ENCODE assay signal across 9 mouse cellular contexts in genomic region chr9:21630673-21631072, GRCm38 (mm10). TPM values are rescaled to one million over a fixed set of nuclear protein-coding genes. Genes with fewer than 3 reads are reported as not detected.
DNase-seq lines count a peak whose midpoint lies in the region; ATAC-seq and TF ChIP-seq lines count a peak whose summit lies in the region.
"Had no signal": no experiment of that assay in that cellular context is flagged by ENCODE, and none has a peak within 500 bp of the region (broad histone marks: within the 10 kb centered on the region; RNA-seq: fewer than 3 reads in every experiment).

No protein-coding gene starts in this region.

- intact Hi-C loops in left cerebral cortex, postnatal 25 days (cut with DNase I), result no loop called here

- no peaks in the 10 kb centered on the region for H3K4me1 ChIP-seq in kidney, embryonic 14.5 days (ENCODE audit: control insufficient read depth, insufficient read depth, low read length)
- peaks cover 50% of the 10 kb centered on the region for H3K4me1 ChIP-seq in E14TG2a.4 (replicated peaks; ENCODE audit: low read depth, low read length)
- H3K4me1 ChIP-seq in bone marrow, adult 2 months (ENCODE audit: control insufficient read depth, insufficient read depth, low read length), result no peaks in the 10 kb centered on the region; the same call in 1 of the 2 replicates

- no peak overlapping the region for H3K4me2 ChIP-seq in kidney, embryonic 14.5 days (replicated peaks; ENCODE audit: low read depth, low read length)
- H3K4me2 ChIP-seq: limb, embryonic 13.5 days had no signal

- peak; percentile 43 for TF ChIP-seq CTCF in E14TG2a.4 (conservative IDR thresholded peaks at IDR 0.05; ENCODE audit: low read length)
- peak; percentile 47 for TF ChIP-seq CTCF in bone marrow, adult 2 months (IDR thresholded peaks at IDR 0.05; ENCODE audit: control insufficient read depth, insufficient read depth, low read length)

- no peaks in the 10 kb centered on the region for H3K27me3 ChIP-seq in kidney, embryonic 14.5 days (ENCODE audit: control insufficient read depth, insufficient read depth, low read length)
- H3K27me3 ChIP-seq in E14TG2a.4 (ENCODE audit: insufficient read depth, low read length), result no peaks in the 10 kb centered on the region
- H3K27me3 ChIP-seq: limb, embryonic 13.5 days had no signal

- no peak for TF ChIP-seq POLR2A in bone marrow, adult 2 months (IDR thresholded peaks at IDR 0.05; ENCODE audit: borderline replicate concordance, control insufficient read depth, low read depth, low read length)

- H3K36me3 ChIP-seq in kidney, embryonic 14.5 days (ENCODE audit: control insufficient read depth, insufficient read depth, low read length), result peaks cover 34% of the 10 kb centered on the region
- H3K36me3 ChIP-seq in E14TG2a.4 (ENCODE audit: insufficient read depth, low read length), result peaks cover 43% of the 10 kb centered on the region

- WGBS in kidney, embryonic 14.5 days, result 78% methylated on average over 3 of the region's 3 CpGs
- WGBS in bone marrow, adult 2 months, result 64% methylated on average over 3 of the region's 3 CpGs

- peak; percentile 57 for DNase-seq in kidney, adult 11 months
- peak; percentile 42 to 74 for DNase-seq in left cerebral cortex, postnatal 25 days (ENCODE audit: low spot score in 2 of 2)
- DNase-seq in right cerebral cortex, postnatal 4 days, result peak; percentile 38
- no peak for DNase-seq in ovary, postnatal 36 days (ENCODE audit: low spot score)

- H3K4me3 ChIP-seq in kidney, embryonic 14.5 days (ENCODE audit: low read length), result no peak overlapping the region
- H3K4me3 ChIP-seq in E14TG2a.4 (replicated peaks; ENCODE audit: low read length), result no peak overlapping the region
- no peak overlapping the region for H3K4me3 ChIP-seq in bone marrow, adult 2 months (replicated peaks; ENCODE audit: control insufficient read depth, low read depth, low read length)
- H3K4me3 ChIP-seq: limb, embryonic 13.5 days had no signal

- H3K9me3 ChIP-seq in kidney, embryonic 14.5 days (ENCODE audit: control insufficient read depth, low read length), result no peaks in the 10 kb centered on the region
- H3K9me3 ChIP-seq in E14TG2a.4 (ENCODE audit: low read length), result no peaks in the 10 kb centered on the region
- H3K9me3 ChIP-seq: limb, embryonic 13.5 days had no signal

- no peak overlapping the region for H3K9ac ChIP-seq in kidney, embryonic 14.5 days (ENCODE audit: low read depth, low read length)
- H3K9ac ChIP-seq: limb, embryonic 13.5 days had no signal

- H3K27ac ChIP-seq in kidney, embryonic 14.5 days (ENCODE audit: low read depth, low read length), result no peak overlapping the region
- H3K27ac ChIP-seq in bone marrow, adult 2 months (ENCODE audit: control insufficient read depth, insufficient read depth, low read depth, low read length, poor library complexity), result no peak overlapping the region
- H3K27ac ChIP-seq: limb, embryonic 13.5 days had no signal

- no peak for ATAC-seq in kidney, embryonic 14.5 days (ENCODE audit: low FRiP score, low TSS enrichment)
- ATAC-seq in erythroid progenitor cell, adult 5-6 weeks (replicated peaks; ENCODE audit: low FRiP score, poor library complexity, severe bottlenecking), result peak; percentile 54; the same call in 1 of the 2 replicates

RNA-seq across cellular contexts. Expression of gene Smarca4, which starts 14.7 kb away (rescaled TPM):
- polyA plus RNA-seq in kidney, embryonic 14.5 days (2014; fragmentation: Nextera tagmentation; extraction: Ambion mirVana), result 105 and 125 TPM in 2 replicates
- 45.4 and 66.3 TPM in 2 replicates for polyA plus RNA-seq in bone marrow, adult 2 months (2011; ENCODE audit: insufficient read depth, insufficient read length, low replicate concordance, missing spikeins)
- total RNA-seq in erythroid progenitor cell, adult 5-6 weeks (2015; ENCODE audit: low replicate concordance), result 48.2 and 58.4 TPM in 2 replicates
- total RNA-seq in erythroid progenitor cell, adult 5-6 weeks (2017; ENCODE audit: low replicate concordance), result 61.2 and 65.4 TPM in 2 replicates
- 100 to 1,000 TPM; 117 to 118 TPM for total RNA-seq in left cerebral cortex, postnatal 25 days (2021)

RNA-seq across cellular contexts. Expression of gene Yipf2, which starts 38.0 kb away (rescaled TPM):
- 23.4 and 24.0 TPM in 2 replicates for polyA plus RNA-seq in kidney, embryonic 14.5 days (2014; fragmentation: Nextera tagmentation; extraction: Ambion mirVana)
- 4.8 and 5.0 TPM in 2 replicates for polyA plus RNA-seq in bone marrow, adult 2 months (2011; ENCODE audit: insufficient read depth, insufficient read length, low replicate concordance, missing spikeins)
- 1.7 TPM in 1 of 2 replicates, not detected in the other for total RNA-seq in erythroid progenitor cell, adult 5-6 weeks (2015; ENCODE audit: low replicate concordance)
- 1.5 and 5.8 TPM in 2 replicates for total RNA-seq in erythroid progenitor cell, adult 5-6 weeks (2017; ENCODE audit: low replicate concordance)
- 10 to 100 TPM; 18.1 to 19.4 TPM for total RNA-seq in left cerebral cortex, postnatal 25 days (2021)

RNA-seq across cellular contexts. Expression of gene Timm29, which starts 38.2 kb away (rescaled TPM):
- 27.0 and 41.3 TPM in 2 replicates for polyA plus RNA-seq in kidney, embryonic 14.5 days (2014; fragmentation: Nextera tagmentation; extraction: Ambion mirVana)
- 10.4 and 11.6 TPM in 2 replicates for polyA plus RNA-seq in bone marrow, adult 2 months (2011; ENCODE audit: insufficient read depth, insufficient read length, low replicate concordance, missing spikeins)
- 21.3 and 26.4 TPM in 2 replicates for total RNA-seq in erythroid progenitor cell, adult 5-6 weeks (2015; ENCODE audit: low replicate concordance)
- total RNA-seq in erythroid progenitor cell, adult 5-6 weeks (2017; ENCODE audit: low replicate concordance), result 23.0 and 27.2 TPM in 2 replicates
- 10 to 100 TPM; 45.5 to 48.2 TPM for total RNA-seq in left cerebral cortex, postnatal 25 days (2021)
